Mouse (Mus musculus) kidney, postnatal 0 days (tissue): ENCODE results near the gene Ctsf. TPM values are rescaled to one million over a fixed set of nuclear protein-coding genes. Genes with fewer than 3 reads are reported as not detected.
"Not testable (repeated sequence)": the region's sequence is repeated elsewhere in the genome, so short reads cannot be mapped to it uniquely, and the experiment has no call there.

Experiments used
- ATAC-seq: fragments of 200-750 bp; cut with Nextera tagmentation; replicated peaks from 2 replicates; pipeline ENCODE4 v1.8.0; 2017; ENCODE audit warnings: low read depth, moderate number of reproducible peaks, moderate TSS enrichment, moderate library complexity; ENCODE audit not compliant: low FRiP score
- DNase-seq: peaks from one replicate; pipeline ENCODE4 v3.0.0-alpha.2; 2016; ENCODE audit warnings: low spot score
- H3K27ac ChIP-seq: fragments of 300-500 bp; sonication (generic); 2 replicates; pipeline ENCODE4 v1.5.1; 2014; ENCODE audit warnings: mild to moderate bottlenecking
- H3K27me3 ChIP-seq: fragments of 300-500 bp; sonication (generic); 2 replicates; pipeline ENCODE4 v1.6.1; 2014; ENCODE audit warnings: low read length, mixed read lengths; ENCODE audit not compliant: insufficient read depth
- H3K36me3 ChIP-seq: fragments of 300-500 bp; sonication (generic); 2 replicates; pipeline ENCODE4 v1.6.1; 2014; ENCODE audit warnings: low read length, mixed read lengths; ENCODE audit not compliant: insufficient read depth
- H3K4me1 ChIP-seq: fragments of 300-500 bp; sonication (generic); replicated peaks from 2 replicates; pipeline ENCODE4 v1.6.1; 2014; ENCODE audit warnings: antibody characterized with exemption, low read length, mixed read lengths; ENCODE audit not compliant: insufficient read depth
- H3K4me2 ChIP-seq: fragments of 300-500 bp; sonication (generic); 2 replicates; pipeline ENCODE4 v1.6.1; 2014; ENCODE audit warnings: mild to moderate bottlenecking, low read length, moderate library complexity, mixed read lengths
- H3K4me3 ChIP-seq: fragments of 300-500 bp; sonication (generic); replicated peaks from 2 replicates; pipeline ENCODE4 v1.5.1; 2014; ENCODE audit warnings: low read depth, low read length
- H3K9ac ChIP-seq: fragments of 300-500 bp; sonication (generic); 2 replicates; pipeline ENCODE4 v1.6.1; 2014; ENCODE audit warnings: low read depth, low read length
- H3K9me3 ChIP-seq: fragments of 300-500 bp; sonication (generic); replicated peaks from 2 replicates; pipeline ENCODE4 v1.6.1; 2016; ENCODE audit warnings: low read length, inconsistent platforms, mixed read lengths
- CTCF ChIP-seq: IDR thresholded peaks from 2 replicates; pipeline ENCODE4 v1.5.1; 2016; ENCODE audit warnings: antibody characterized with exemption, low read depth, mild to moderate bottlenecking, moderate library complexity
- WGBS: fragments of 180-500 bp; shearing (Covaris S2); extraction: QIAGEN DNeasy Blood & Tissue Kit; methylation state at CpG from one replicate; pipeline ENCODE4 v1.1.7; 2014; 5-methylcytosine and 5-hydroxymethylcytosine counted together
- polyA plus RNA-seq: library from polyadenylated mRNA; unstranded; fragments of >200 nt; fragmentation: Nextera tagmentation; extraction: Ambion mirVana; gene quantifications from 2 replicates; pipeline ENCODE4 v1.2.1, GENCODE M21; 2015

The Ctsf gene
- polyA plus RNA-seq, 1 experiment from 2014 or later: 79.8 TPM

GRCm38 (mm10) chr19:4859081-4859480, 4.2 kb downstream of the Ctsf start:
- no peak for TF ChIP-seq CTCF
- Histone ChIP-seq H3K9me3 (no peaks in the 10 kb centered on the region), H3K4me3 (no peak overlapping the region), H3K9ac (no peak overlapping the region), H3K27me3 (no peaks in the 10 kb centered on the region), H3K27ac (no peak overlapping the region), H3K4me1 (no peaks in the 10 kb centered on the region), H3K4me2 (no peak overlapping the region), H3K36me3 (no peaks in the 10 kb centered on the region)
- DNase-seq: no peak
- no peak for ATAC-seq
- 71% methylated on average over 6 of the region's 6 CpGs for WGBS

- no peak for ATAC-seq
- H3K9me3 ChIP-seq: no peaks in the 10 kb centered on the region
- WGBS: 71% methylated on average over 6 of the region's 6 CpGs
Observed at GRCm38 (mm10) chr19:4863048-4863447, 8.1 kb downstream of the Ctsf start.

GRCm38 (mm10) chr19:4865147-4865546, 10.2 kb downstream of the Ctsf start:
- Histone ChIP-seq H3K4me2 (peak overlapping the region; percentile 23), H3K27me3 (no peaks in the 10 kb centered on the region), H3K4me3 (no peak overlapping the region), H3K4me1 (0 out of 2 replicates have a peak, but pooled peaks cover 6% of the 10 kb centered on the region), H3K9me3 (no peaks in the 10 kb centered on the region), H3K36me3 (no peaks in the 10 kb centered on the region), H3K9ac (no peak overlapping the region), H3K27ac (no peak overlapping the region)
- WGBS: 6% methylated on average over 17 of the region's 17 CpGs
- ATAC-seq: peak; percentile 57; the same call in 1 of the 2 replicates
- DNase-seq: peak; percentile 60
- no peak for TF ChIP-seq CTCF

More at GRCm38 (mm10) chr19:4863048-4863447, 8.1 kb downstream of the Ctsf start:
- H3K4me3 ChIP-seq: no peak overlapping the region
- H3K27ac ChIP-seq: no peak overlapping the region
- no peaks in the 10 kb centered on the region for H3K36me3 ChIP-seq
- H3K9ac ChIP-seq: no peak overlapping the region
- TF ChIP-seq CTCF: no peak
- no peak for DNase-seq
- H3K4me2 ChIP-seq: no peak overlapping the region
- H3K27me3 ChIP-seq: no peaks in the 10 kb centered on the region
- 0 out of 2 replicates have a peak, but pooled peaks cover 6% of the 10 kb centered on the region for H3K4me1 ChIP-seq

GRCm38 (mm10) chr19:4874613-4875012, 19.7 kb downstream of the Ctsf start:
- not testable (repeated sequence) for H3K4me2 ChIP-seq, DNase-seq, H3K9me3 ChIP-seq, H3K9ac ChIP-seq, H3K27ac ChIP-seq, ATAC-seq, H3K4me1 ChIP-seq, H3K36me3 ChIP-seq, H3K4me3 ChIP-seq, H3K27me3 ChIP-seq
- WGBS: 79% methylated on average over 1 of the region's 1 CpGs

- DNase-seq (no peak), ATAC-seq (no peak)
- Histone ChIP-seq H3K36me3 (peaks cover 4% of the 10 kb centered on the region; the same call in 1 of the 2 replicates), H3K27ac (no peak overlapping the region), H3K27me3 (no peaks in the 10 kb centered on the region), H3K9ac (no peak overlapping the region), H3K9me3 (no peaks in the 10 kb centered on the region), H3K4me2 (no peak overlapping the region), H3K4me3 (no peak overlapping the region), H3K4me1 (peaks cover 5% of the 10 kb centered on the region; the same call in 1 of the 2 replicates)
- WGBS: 37% methylated on average over 4 of the region's 4 CpGs
- no peak for TF ChIP-seq CTCF
Observed at GRCm38 (mm10) chr19:4876241-4876640, 21.3 kb downstream of the Ctsf start.

GRCm38 (mm10) chr19:4876755-4877154, 21.8 kb downstream of the Ctsf start:
- WGBS: 46% methylated on average over 3 of the region's 3 CpGs
- Histone ChIP-seq H3K36me3 (peaks cover 4% of the 10 kb centered on the region; the same call in 1 of the 2 replicates), H3K4me2 (no peak overlapping the region), H3K27ac (no peak overlapping the region), H3K9ac (no peak overlapping the region), H3K4me3 (no peak overlapping the region), H3K27me3 (no peaks in the 10 kb centered on the region), H3K9me3 (no peaks in the 10 kb centered on the region), H3K4me1 (peaks cover 5% of the 10 kb centered on the region; the same call in 1 of the 2 replicates)
- DNase-seq (peak; percentile 4), ATAC-seq (no peak)
- no peak for TF ChIP-seq CTCF

- Histone ChIP-seq H3K9me3 (no peaks in the 10 kb centered on the region), H3K27me3 (no peaks in the 10 kb centered on the region), H3K36me3 (peaks cover 4% of the 10 kb centered on the region; the same call in 1 of the 2 replicates), H3K9ac (peak within 1 kb of the TSS; percentile 85), H3K4me1 (peaks cover 5% of the 10 kb centered on the region; the same call in 1 of the 2 replicates), H3K27ac (peak within 1 kb of the TSS; percentile 36; the same call in 1 of the 2 replicates), H3K4me3 (peak within 1 kb of the TSS; percentile 91), H3K4me2 (peak within 1 kb of the TSS; percentile 87)
- 1% methylated on average over 17 of the region's 17 CpGs for WGBS
- DNase-seq (peak; percentile 42), ATAC-seq (0 out of 2 replicates have a peak, but pooled peaks have one; percentile 6)
- no peak for TF ChIP-seq CTCF
Observed at GRCm38 (mm10) chr19:4877785-4878184, 22.9 kb downstream of the Ctsf start, which contains the start of gene Actn3. TSS of gene Actn3 (minus strand) at chr19:4877909.
